Mouse (Mus musculus) forebrain, embryonic 16.5 days (tissue): ENCODE measurements at regions not wholly inside any gene's neighbourhood (a gene's known extent, or its start where the extent isn't known, plus 50 kb on each side); places are given as distances from the start of the nearest gene placed in this dataset.

Experiments used
- ATAC-seq: fragments of 200-750 bp; cut with Nextera tagmentation; 2 replicates; pipeline ENCODE4 v1.8.0; 2017; ENCODE audit warnings: mild to moderate bottlenecking, moderate library complexity
- H3K27ac ChIP-seq: fragments of 300-500 bp; sonication (generic); 2 replicates; pipeline ENCODE4 v1.5.1; 2014; ENCODE audit warnings: low read length, control low read depth
- H3K27me3 ChIP-seq: fragments of 300-500 bp; sonication (generic); replicated peaks from 2 replicates; pipeline ENCODE4 v1.6.1; 2014; ENCODE audit warnings: low read length; ENCODE audit not compliant: control insufficient read depth, insufficient read depth
- H3K36me3 ChIP-seq: fragments of 300-500 bp; sonication (generic); 2 replicates; pipeline ENCODE4 v1.6.1; 2014; ENCODE audit not compliant: control insufficient read depth, insufficient read depth
- H3K4me1 ChIP-seq: fragments of 300-500 bp; sonication (generic); replicated peaks from 2 replicates; pipeline ENCODE4 v1.6.1; 2014; ENCODE audit warnings: low read length; ENCODE audit not compliant: control insufficient read depth, insufficient read depth
- H3K4me2 ChIP-seq: fragments of 300-500 bp; sonication (generic); 2 replicates; pipeline ENCODE4 v1.6.1; 2014; ENCODE audit warnings: mild to moderate bottlenecking, low read length, control low read depth
- H3K4me3 ChIP-seq: fragments of 300-500 bp; sonication (generic); replicated peaks from 2 replicates; pipeline ENCODE4 v1.5.1; 2014; ENCODE audit warnings: mild to moderate bottlenecking, low read length, control low read depth
- H3K9ac ChIP-seq: fragments of 300-500 bp; sonication (generic); replicated peaks from 2 replicates; pipeline ENCODE4 v1.6.1; 2014; ENCODE audit warnings: low read depth, low read length, control low read depth
- H3K9me3 ChIP-seq: fragments of 300-500 bp; sonication (generic); 2 replicates; pipeline ENCODE4 v1.6.1; 2016; ENCODE audit warnings: low read length; ENCODE audit not compliant: control insufficient read depth
- WGBS: fragments of 180-500 bp; shearing (Covaris S2); extraction: QIAGEN DNeasy Blood & Tissue Kit; methylation state at CpG from one replicate; pipeline ENCODE4 v1.1.7; 2014; 5-methylcytosine and 5-hydroxymethylcytosine counted together

DNA sequence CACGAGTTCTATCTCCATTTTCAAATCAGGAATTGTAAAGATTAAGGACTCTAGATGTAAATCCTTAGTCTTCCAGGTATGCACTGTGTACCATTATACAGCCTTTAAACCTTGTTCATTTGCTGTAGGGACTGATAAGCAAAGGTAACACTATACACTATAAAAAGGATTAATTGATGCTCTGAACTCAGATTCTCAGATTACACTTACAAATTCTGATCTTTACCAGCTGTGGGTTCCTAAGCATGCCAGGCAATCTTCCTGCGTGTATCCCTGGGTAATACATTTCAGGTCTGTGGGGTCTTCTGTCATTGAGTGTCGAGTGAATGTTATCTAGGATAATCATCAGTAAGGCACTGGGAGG is 860.7 kb downstream of the Galc start:
- Histone ChIP-seq H3K27me3 (no peaks in the 10 kb centered on the region), H3K36me3 (no peaks in the 10 kb centered on the region), H3K9me3 (no peaks in the 10 kb centered on the region), H3K27ac (no peak overlapping the region), H3K9ac (no peak overlapping the region), H3K4me1 (peaks cover 9% of the 10 kb centered on the region), H3K4me2 (no peak overlapping the region), H3K4me3 (no peak overlapping the region)
- 52% methylated on average over 3 of the region's 3 CpGs for WGBS
- ATAC-seq: no peak

- no peak overlapping the region for H3K9ac ChIP-seq
- peak; percentile 63 for ATAC-seq
- no peak overlapping the region for H3K27ac ChIP-seq
- no peaks in the 10 kb centered on the region for H3K27me3 ChIP-seq
- no peak overlapping the region for H3K4me3 ChIP-seq
- H3K4me1 ChIP-seq: peaks cover 6% of the 10 kb centered on the region
- no peak overlapping the region for H3K4me2 ChIP-seq
- no peaks in the 10 kb centered on the region for H3K36me3 ChIP-seq
- H3K9me3 ChIP-seq: no peaks in the 10 kb centered on the region
- 57% methylated on average over 5 of the region's 7 CpGs for WGBS
These were observed 861.2 kb downstream of the Galc start for GRCm38 (mm10) chr12:97397850-97398581.

DNA sequence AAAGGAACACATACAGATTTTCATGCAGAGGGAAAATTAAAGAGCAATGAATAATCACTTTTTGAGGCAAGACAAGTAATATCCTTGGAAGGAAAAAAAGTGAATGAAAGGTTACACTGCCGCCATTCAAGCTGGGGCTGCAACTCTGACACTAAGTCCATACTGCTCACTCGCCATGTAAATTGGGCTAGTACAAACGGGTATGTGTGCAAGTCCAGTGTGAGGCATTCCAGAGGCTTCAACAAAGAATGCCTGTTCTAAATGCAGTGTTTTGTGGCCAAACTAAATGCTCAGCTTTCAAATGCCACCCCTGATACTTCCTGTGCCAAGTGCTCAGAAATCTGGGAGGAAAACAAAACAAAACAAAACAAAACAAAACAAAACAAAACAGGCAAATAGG is 897.5 kb downstream of the Galc start:
- WGBS: 23% methylated on average over 3 of the region's 3 CpGs
- ATAC-seq: peak; percentile 77

GRCm38 (mm10) chr12:97360656-97361055 is 898.6 kb downstream of the Galc start:
- Histone ChIP-seq H3K4me2 (no peak overlapping the region), H3K4me1 (no peaks in the 10 kb centered on the region; the same call in 1 of the 2 replicates), H3K9ac (no peak overlapping the region), H3K4me3 (no peak overlapping the region), H3K27me3 (no peaks in the 10 kb centered on the region), H3K9me3 (no peaks in the 10 kb centered on the region), H3K36me3 (no peaks in the 10 kb centered on the region), H3K27ac (no peak overlapping the region)
- 14% methylated on average over 2 of the region's 2 CpGs for WGBS
- peak; percentile 94 for ATAC-seq

More for the DNA sequence above, 897.5 kb downstream of the Galc start:
- Histone ChIP-seq H3K4me2 (no peak overlapping the region), H3K9ac (no peak overlapping the region), H3K4me1 (no peaks in the 10 kb centered on the region; the same call in 1 of the 2 replicates), H3K27ac (no peak overlapping the region), H3K4me3 (no peak overlapping the region), H3K27me3 (no peaks in the 10 kb centered on the region), H3K9me3 (no peaks in the 10 kb centered on the region), H3K36me3 (no peaks in the 10 kb centered on the region)

GRCm38 (mm10) chr12:97326582-97326981 is 932.7 kb downstream of the Galc start:
- H3K36me3 ChIP-seq: no peaks in the 10 kb centered on the region
- H3K4me1 ChIP-seq: no peaks in the 10 kb centered on the region; the same call in 1 of the 2 replicates
- 20% methylated on average over 3 of the region's 3 CpGs for WGBS
- no peaks in the 10 kb centered on the region for H3K9me3 ChIP-seq
- no peak overlapping the region for H3K9ac ChIP-seq
- ATAC-seq: peak; percentile 92
- H3K27ac ChIP-seq: no peak overlapping the region; the same call in 1 of the 2 replicates
- H3K27me3 ChIP-seq: no peaks in the 10 kb centered on the region
- no peak overlapping the region for H3K4me3 ChIP-seq
- H3K4me2 ChIP-seq: no peak overlapping the region

DNA sequence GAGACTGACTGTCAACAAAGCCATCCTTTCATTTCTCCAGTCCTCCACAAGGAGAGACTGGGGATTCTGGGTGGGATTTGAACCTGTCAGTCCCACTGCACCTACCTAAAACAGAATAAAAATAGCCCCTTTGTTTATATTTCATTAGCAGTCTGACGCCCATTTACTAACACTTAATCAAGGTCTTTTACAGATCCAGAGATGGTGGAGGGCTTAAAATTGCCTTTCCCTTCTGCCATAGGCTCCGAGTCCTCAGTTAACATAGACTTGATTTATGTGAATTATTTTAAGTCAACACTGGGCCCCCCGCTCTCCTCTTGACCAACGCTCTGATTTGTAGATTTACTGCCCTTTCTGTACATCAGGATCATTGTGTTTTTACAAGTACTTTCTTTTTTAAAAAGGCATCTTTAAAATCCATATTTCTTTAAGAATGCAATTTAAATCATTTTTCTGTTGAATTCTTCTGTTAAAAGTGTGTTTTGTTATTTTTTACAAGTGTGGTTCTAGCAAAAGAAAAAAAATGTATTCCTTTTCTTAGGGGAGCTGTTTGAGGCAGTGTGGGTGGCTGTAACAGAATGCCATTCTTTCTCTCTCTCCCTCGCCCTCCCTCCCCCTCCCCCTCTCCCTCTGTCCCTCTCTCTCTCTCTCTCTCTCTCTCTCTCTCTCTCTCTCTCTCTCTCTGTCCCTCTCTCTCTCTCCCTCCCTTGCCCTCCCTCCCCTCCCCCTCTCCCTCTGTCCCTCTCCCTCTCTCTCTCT is 946.8 kb downstream of the Galc start:
- Histone ChIP-seq H3K9me3 (no peaks in the 10 kb centered on the region), H3K4me3 (no peak overlapping the region), H3K27me3 (no peaks in the 10 kb centered on the region), H3K27ac (no peak overlapping the region), H3K4me1 (no peaks in the 10 kb centered on the region), H3K36me3 (no peaks in the 10 kb centered on the region), H3K9ac (no peak overlapping the region), H3K4me2 (no peak overlapping the region)
- ATAC-seq: no peak
- 54% methylated on average over 5 of the region's 5 CpGs for WGBS

GRCm38 (mm10) chr12:97278792-97279191 is 980.5 kb downstream of the Galc start:
- Histone ChIP-seq H3K4me3 (no peak overlapping the region), H3K4me1 (no peaks in the 10 kb centered on the region), H3K4me2 (no peak overlapping the region), H3K27me3 (no peaks in the 10 kb centered on the region), H3K27ac (no peak overlapping the region), H3K9ac (no peak overlapping the region), H3K9me3 (no peaks in the 10 kb centered on the region), H3K36me3 (no peaks in the 10 kb centered on the region)
- 0 out of 2 replicates have a peak, but pooled peaks have one; percentile 26 for ATAC-seq
- WGBS: 76% methylated on average over 2 of the region's 2 CpGs

GRCm38 (mm10) chr12:97278331-97278730 is 980.9 kb downstream of the Galc start:
- ATAC-seq: no peak
- Histone ChIP-seq H3K4me2 (no peak overlapping the region), H3K27ac (no peak overlapping the region), H3K4me3 (no peak overlapping the region), H3K27me3 (no peaks in the 10 kb centered on the region), H3K36me3 (no peaks in the 10 kb centered on the region), H3K9ac (no peak overlapping the region), H3K4me1 (no peaks in the 10 kb centered on the region), H3K9me3 (no peaks in the 10 kb centered on the region)
- 68% methylated on average over 1 of the region's 1 CpGs for WGBS
